Mouse (Mus musculus): ENCODE results near the gene Rgmb.

Gene Rgmb

DNA sequence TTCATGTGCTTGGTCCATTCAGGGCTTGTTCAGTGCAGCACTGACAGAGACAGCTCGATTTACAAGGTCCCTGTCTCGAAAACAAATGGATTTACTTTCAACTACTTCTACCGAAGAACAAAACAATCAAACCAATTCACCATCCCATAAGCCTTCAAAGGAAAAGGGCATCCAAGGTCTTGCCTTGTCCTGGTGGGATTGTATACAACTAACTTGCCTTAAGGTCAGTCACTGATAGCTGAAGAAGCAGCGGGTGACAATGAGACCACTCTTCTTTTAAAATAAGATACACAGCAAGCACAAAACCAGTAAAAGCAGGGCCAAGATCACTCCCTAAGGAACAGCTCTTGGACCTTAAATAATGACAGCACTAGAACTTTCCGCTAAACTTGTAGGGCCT lies 7.6 kb downstream of the Rgmb start:
- in situ Hi-C loops (cut with MboI, MseI) = loop anchor here in 1 of 2 experiments (10.0 kb wide), 1 partner anchor 1412 kb away; no protein-coding TSS in a partner anchor

DNA sequence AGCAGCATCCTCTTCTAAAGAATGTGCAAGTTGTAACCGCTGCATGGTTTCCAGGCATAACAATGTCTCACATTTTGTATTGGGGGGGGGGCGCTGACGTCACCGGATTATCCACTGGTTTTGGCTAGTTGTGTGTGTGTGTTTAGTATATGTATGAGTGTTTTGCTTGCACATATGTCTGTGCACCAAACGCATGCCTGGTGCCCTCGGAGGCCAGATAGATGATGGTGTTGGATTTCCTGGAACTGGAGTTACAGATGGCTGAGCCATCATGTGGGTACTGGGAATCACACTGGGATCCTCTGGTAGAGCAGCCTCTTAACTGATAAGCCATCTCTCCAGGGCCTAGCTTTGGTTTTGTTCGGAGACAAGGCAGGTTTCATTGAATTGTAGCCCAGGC lies 8.5 kb downstream of the Rgmb start:
- in situ Hi-C loops (cut with MboI, MseI) = loop anchor here in 1 of 2 experiments (10.0 kb wide), 1 partner anchor 1412 kb away; no protein-coding TSS in a partner anchor

- in situ Hi-C loops (cut with MboI, MseI) = loop anchor here in 1 of 2 experiments (10.0 kb wide), 1 partner anchor 1413 kb away; no protein-coding TSS in a partner anchor
These were observed 9.1 kb downstream of the Rgmb start for GRCm38 (mm10) chr17:15821706-15822105.

DNA sequence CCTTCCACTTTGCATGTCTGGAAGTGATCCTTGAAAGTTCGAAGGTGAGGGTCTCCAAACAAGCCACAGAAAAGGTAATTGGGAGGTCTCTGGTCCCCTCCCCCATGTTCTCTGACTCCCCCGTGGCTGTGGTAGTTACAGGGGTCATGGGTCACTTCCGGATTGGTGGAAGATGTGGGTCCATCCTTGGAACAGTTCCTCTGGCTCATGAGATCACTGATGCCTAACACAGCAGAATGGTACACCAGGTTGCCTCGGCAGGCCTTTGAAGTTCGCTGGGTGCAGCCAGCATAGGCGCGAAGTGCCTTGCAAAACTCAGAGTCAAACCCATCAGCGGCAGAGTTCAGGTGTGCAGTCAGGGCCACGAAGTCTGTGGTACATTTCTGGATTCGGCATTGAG lies 10.1 kb downstream of the Rgmb start:
- in situ Hi-C loops (cut with MboI, MseI) = loop anchor here in 1 of 2 experiments (10.0 kb wide), 1 partner anchor 1414 kb away; no protein-coding TSS in a partner anchor

- in situ Hi-C loops (cut with MboI, MseI) = loop anchor here in 1 of 2 experiments (10.0 kb wide), 1 partner anchor 1415 kb away; no protein-coding TSS in a partner anchor
These were observed 10.7 kb downstream of the Rgmb start for GRCm38 (mm10) chr17:15820146-15820545.

- in situ Hi-C loops (cut with MboI, MseI) = no loop called here
These were observed 12.5 kb downstream of the Rgmb start for GRCm38 (mm10) chr17:15818372-15818771.

DNA sequence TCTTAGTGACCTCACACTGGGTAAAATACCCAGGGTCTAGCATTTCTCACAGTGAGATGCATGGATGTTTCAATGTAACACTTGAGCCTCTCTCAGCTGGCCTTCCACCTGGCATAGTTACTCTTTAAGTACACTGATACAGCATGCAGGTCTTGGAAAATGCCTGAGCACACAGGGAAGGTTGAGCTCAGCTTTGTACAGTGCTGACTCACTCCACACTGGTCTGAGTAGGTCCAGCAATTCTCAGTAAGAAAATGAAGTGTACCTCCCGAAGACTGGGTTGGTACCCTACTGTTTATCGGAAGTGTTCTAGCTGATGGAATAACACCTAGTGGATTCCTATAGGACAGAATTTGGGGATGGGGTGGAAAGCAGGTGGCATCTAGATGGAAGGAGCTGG lies 13.2 kb downstream of the Rgmb start:
- in situ Hi-C loops (cut with MboI, MseI) = no loop called here

DNA sequence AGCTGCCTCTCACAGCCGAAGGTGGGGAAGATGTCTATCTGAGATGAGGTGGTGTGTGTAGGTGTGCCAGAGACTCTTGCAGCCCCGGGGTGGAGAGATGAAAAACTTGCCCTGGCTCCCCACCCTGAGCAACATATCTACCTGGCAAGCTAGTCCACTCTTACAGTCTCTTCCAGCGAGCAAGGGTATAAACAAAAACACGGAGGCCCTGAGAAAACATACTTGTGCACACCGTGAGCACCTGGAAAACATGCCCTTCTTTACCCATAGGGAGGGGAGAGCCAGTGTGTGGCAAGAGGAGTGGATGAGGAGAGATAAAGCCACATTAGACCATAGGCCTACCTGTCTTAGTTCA lies 13.8 kb downstream of the Rgmb start:
- in situ Hi-C loops (cut with MboI, MseI) = no loop called here

GRCm38 (mm10) chr17:15816379-15817095 lies 14.3 kb downstream of the Rgmb start:
- in situ Hi-C loops (cut with MboI, MseI) = no loop called here

GRCm38 (mm10) chr17:15815312-15816018 lies 15.4 kb downstream of the Rgmb start:
- in situ Hi-C loops (cut with MboI, MseI) = no loop called here

DNA sequence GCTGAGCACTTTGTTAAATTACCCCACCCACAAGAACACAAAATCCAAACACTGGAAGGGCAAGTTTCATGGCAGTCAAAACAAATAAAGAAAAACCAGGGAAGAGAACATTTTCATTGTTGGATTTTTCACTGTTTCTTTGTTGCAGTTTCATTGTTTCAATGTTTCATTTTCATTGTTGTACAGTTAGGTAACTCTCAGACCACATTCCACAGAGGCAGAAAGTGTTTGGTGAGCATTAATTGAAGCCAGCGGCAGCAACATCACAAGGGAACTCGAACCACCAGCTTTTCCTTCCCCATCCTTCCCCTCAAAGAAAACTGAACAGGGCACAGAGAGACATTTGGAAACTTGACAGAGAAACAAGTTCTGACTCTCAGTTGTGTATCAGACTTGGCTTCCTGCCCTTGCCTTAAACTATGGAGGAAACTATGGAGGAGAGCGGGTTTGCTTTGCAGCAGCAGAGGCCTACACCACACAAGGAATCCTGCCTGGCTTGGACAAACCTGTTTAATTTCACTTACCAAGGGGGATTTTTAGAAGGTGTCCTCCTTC lies 17.1 kb downstream of the Rgmb start:
- in situ Hi-C loops (cut with MboI, MseI) = no loop called here

- in situ Hi-C loops (cut with MboI, MseI) = no loop called here
These were observed 18.6 kb downstream of the Rgmb start for GRCm38 (mm10) chr17:15812136-15812778.

- in situ Hi-C loops (cut with MboI, MseI) = loop anchor here in 1 of 2 experiments (10.0 kb wide), 1 partner anchor 165 kb away; no protein-coding TSS in a partner anchor
These were observed 20.9 kb downstream of the Rgmb start for GRCm38 (mm10) chr17:15809949-15810348.

GRCm38 (mm10) chr17:15808468-15809374 lies 22.1 kb downstream of the Rgmb start:
- in situ Hi-C loops (cut with MboI, MseI) = loop anchor here in 1 of 2 experiments (10.0 kb wide), 1 partner anchor 166 kb away; no protein-coding TSS in a partner anchor

DNA sequence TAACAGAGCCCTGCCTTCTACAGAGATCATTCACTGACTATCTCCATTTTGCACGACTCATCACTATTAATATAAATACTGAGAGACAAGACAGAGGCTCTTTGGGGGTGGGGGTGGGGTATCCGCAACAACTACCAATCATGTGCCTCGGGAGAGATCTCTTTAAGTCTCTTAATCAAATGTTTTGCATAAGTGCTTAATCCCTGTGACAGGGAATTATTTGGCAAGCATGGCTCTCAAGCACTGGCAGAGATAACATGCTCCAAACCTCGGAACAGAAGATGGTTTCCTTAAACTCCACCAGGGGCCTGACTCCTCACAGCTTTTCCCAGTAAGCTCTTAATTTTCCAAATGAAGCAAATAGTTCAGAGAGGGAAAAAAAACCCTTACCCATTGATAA lies 22.8 kb downstream of the Rgmb start:
- in situ Hi-C loops (cut with MboI, MseI) = loop anchor here in 1 of 2 experiments (10.0 kb wide), 1 partner anchor 167 kb away; no protein-coding TSS in a partner anchor

DNA sequence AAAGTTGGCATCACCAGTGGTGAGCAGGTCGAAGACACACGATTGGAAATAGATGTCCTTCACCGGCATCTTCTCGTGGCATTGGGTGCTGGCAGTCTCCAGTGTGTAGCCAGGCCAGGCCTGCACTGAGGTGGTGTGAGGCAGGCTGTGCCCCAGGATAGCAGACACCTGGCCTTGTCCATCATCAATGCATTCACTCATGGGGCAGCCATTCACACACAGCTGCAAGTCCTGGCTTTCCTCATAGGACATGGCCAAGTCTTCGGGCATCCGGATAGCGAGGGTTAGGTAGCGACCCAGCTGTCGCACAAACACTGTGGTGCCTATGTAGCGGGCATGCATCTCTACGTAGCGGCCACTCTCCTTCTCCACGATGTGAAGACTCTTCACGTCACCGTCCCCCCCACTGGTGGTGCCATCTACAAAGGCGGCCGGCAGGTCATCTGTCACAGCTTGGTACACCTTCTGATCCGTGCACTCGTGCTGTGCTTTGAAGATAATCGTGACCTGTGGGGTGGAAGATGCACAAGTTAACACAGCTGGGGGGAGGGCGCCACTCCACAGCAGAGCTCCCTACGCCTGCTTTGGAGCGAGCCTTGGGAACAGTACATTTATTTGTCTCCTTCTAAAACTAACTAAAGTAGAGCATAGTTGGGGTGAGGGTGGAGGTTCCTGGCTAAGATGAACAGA lies 23.4 kb downstream of the Rgmb start:
- in situ Hi-C loops (cut with MboI, MseI) = loop anchor here in 1 of 2 experiments (10.0 kb wide), 1 partner anchor 167 kb away; no protein-coding TSS in a partner anchor

DNA sequence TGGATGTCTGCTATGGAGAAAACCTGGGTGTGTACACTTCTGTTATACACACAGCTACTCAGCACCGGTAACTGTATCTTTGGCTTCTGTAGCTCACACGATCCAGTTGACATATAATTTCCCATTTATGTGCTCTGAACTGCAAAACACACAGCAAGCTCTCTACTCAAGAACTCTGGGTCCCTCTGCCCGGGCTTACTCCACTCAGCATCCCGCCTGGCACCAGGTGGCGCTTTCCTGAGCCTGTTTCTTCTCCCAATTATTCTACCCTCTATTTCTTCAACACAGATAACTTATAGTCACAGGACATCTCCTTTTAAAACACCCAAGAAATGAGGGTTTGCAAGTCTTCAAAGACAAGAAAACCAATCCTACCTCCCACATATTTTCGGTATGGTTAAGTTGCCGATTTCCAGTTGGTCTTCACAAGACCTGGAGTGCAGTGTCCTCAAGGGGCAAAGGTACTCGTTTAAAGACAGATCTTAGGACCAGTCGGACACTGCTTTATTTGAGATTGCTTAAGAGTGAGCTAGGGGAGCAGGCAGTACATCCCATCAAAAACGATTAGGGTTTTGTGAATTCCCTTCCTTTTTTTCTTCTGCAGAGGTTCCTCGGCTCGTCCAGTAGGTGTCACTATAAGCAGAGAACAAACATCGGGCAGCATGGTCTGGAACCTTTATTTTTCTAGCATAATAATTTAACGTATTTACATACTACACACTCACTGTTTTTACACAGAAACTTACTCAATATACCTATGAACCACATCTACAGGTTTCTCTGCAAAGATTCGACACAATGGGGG lies 26.6 kb downstream of the Rgmb start:
- in situ Hi-C loops (cut with MboI, MseI) = loop anchor here in 1 of 2 experiments (5.0 to 10.0 kb wide), 2 partner anchors 171 to 1088 kb away; no protein-coding TSS in a partner anchor

GRCm38 (mm10) chr17:15799195-15799793 lies 31.5 kb downstream of the Rgmb start:
- in situ Hi-C loops (cut with MboI, MseI) = loop anchor here in 1 of 2 experiments (10.0 kb wide), 1 partner anchor 1096 kb away; no protein-coding TSS in a partner anchor
